Mouse (Mus musculus) lung, postnatal 4 days (tissue): ENCODE results near the gene Gm9913.

Source experiments
- DNase-seq, 2 experiments: peaks; one replicate each; pipeline ENCODE4 v3.0.0; 2021

Gene Gm9913

DNA sequence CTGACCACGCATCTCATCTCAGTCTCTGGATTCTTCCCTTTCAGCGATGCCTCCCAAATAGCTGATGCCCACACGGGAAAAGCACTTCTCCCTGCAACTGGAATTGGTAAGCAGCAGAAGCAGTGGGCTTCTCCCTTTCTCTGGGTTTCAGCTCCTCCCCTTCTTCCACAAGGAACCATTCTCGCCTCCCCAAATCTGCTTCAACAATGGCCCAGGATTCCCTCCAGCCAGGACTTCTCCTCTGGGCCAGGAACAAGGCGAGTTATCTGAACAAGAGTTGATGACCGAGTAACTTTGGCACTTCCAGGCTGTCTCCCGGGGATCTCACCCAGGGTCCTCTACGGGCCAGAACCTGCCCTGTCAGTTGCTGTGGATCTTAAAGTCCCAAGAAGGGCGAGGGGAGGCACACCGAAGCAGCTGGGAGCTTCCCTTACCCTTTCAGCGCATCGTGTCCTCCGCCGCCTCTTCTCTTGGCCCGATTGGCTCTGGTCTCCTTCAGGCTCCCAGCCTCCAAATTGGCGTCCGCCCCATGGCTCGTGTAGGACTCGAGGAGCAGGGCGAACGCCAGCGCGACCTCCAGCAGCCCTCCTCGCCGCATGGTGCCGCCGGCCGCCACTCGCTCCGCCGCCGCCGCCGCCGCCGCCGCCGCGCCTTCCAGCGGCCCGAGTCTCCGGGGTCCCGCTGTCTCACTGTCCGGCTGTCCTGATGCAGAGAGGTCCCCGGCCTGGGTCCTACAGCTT is at the start of gene Gm9913:
TSS of gene Gm9913 (plus strand) at position 84 of the 740 bp plus-strand sequence.
- DNase-seq = peak; percentile 51 to 78

DNA sequence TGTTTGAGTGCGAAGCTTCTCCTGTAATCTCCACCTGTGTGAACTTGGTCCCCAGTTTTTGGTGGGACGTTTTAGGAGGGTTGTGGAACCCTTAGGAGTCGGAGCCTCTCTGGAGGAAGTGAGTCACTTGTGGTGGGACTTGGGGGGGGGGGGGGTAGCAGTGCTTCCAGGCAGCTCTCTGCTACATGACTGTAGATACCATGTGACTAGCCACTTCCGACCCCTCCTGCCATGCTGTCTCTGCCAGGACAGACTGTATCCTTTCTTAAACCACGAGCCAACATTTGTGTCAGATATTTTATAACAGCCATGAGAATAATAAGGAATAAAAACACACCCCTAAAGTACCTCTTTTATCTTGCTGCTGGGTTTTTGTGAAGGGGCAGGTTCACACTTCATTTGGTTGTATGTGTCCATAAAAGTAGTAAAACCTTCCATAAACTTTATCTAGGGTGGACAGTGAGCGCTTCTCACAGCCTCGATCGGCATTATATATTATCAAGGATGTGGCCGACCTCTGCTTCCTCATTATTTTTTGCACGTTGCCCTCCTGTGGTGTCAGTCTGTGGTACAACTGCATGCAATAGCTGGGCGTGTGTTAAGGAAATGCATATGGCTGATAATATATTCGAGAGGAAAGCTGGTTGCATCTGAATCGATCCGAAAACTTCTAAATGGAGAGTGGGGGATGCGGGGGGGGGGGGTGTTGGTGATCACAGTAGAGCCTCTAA is 48.7 kb upstream of the Gm9913 start:
- no peak for DNase-seq

DNA sequence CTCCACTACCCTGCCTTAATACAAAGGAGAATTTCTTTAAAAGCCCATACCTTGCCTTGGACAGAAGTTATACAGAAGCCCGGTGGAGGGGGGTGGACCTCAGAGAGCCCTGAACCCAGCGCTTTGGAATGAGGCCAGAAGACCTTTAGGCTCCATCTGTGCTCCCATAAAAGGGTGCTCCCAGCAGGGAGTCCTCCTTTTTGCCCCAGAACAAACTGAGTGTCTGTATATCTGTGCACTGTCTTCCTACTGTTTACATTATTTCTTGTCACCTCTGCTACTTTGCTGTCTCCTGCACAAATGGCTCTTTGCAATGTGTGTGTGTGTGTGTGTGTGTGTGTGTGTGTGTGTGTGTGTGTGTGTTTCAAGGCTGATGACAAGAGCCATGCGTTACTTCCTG is 45.8 kb upstream of the Gm9913 start:
- DNase-seq = no peak

DNA sequence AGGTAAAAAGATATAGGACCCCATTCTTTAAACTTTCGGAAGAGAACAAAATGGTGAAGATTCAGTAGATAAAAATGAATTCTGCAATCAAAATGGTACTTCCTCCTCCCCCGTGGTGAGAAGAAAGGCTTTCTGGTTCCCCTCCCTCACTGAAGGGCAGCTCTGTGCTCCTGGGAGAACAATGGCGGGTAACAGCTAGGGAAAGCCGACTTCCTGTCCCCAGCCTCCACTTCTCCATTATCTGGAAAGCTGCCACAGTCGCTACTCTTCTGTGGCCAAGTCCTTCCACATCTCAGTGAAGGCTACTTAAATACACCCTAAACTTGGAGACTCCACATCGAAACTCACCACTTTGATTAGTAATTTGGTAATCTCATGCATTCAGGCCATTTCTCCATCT is 40.9 kb upstream of the Gm9913 start:
- peak; percentile 29 to 56 for DNase-seq

DNA sequence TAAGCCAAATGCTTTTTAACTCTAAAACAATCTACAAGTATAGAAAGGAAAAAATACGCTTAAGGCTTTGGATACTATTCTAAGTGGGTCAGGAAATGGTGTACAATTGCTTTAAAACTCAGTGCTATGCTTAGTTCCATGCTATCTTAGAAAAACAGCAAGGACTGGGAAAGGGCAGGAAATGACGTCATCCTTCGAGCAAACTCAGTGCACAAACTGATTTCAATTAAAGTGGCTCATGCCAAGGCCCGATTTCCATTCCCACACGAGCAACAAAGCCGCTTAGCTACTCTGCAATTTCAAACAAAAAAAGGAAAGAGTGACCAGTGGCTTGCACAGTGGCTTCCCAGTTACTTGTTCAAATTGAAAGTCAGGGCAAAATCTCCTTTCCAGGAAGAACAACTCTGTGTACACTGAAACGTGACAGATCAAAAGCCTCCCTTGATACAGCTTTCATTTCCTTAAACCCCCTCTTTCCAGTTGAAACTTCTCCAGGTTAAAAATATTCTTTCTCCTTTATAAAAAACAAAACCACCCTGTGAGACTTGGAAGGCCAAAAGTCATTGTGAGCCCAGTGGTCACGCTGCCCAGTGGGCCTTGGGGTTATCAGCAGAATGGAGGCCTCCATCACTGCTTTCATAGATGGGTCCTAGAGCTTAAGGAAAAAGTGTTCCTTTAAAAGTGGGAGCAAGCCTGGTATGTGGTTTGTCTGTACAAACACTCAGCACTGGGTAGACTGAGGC is 34.2 kb upstream of the Gm9913 start:
- peak; percentile 42 to 55 for DNase-seq

DNA sequence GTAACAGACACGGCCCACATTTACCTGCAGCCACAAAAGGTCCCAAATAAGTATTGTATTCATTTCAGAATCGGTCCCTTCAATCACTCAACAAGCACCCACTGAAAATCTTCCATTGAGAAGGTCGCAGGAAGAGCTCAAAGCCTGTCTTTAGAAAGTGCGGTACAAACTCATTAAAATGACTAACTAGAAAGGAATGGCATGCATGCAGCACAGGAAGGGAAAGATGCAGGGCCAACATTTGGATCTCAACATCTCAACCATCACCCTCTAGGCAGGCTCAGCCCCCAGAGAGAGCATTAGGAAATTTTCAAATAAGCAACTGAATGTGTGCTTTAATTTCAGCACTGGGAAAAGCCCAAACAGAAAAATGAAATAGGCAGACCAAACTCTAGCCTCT is 33.2 kb upstream of the Gm9913 start:
- no peak for DNase-seq

DNA sequence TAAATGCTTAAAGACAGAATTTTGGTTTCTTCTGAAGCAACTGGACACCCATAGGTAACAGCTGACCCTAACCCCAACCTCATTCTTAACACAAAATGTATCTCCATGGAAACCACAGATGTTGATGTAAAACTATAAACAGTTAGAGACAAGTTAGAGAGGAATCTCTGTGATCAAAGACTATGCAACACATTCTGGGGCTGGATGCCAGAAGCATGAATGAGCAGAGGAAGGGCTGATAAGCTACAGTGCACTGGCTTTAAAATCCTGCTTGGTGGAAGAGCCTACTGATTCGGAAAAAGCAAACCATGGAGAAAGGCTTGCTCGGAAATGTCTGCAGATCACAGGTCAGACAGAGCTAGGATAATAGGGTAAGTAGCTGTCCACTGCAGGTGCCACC is 31.7 kb upstream of the Gm9913 start:
- DNase-seq = peak; percentile 31 to 45

DNA sequence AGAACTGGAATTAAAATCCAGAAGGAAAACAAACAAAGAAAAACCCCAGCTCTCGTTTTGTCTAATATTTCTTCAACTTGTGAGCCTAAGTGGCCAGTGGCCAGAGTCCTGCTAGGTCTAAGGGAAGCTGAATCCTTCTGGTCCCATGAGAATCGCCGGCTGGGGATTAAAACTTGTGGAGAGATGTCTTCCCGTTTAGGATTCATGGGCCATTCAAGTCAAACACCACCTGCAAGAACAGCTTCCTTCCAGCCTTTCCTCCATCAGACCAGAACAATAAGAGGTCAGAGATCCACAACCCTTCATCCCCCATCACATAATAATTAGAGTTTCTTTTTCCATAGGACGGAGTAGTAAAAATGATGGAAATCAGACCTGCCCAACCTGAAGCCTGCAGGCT is 30.2 kb upstream of the Gm9913 start:
- no peak for DNase-seq

DNA sequence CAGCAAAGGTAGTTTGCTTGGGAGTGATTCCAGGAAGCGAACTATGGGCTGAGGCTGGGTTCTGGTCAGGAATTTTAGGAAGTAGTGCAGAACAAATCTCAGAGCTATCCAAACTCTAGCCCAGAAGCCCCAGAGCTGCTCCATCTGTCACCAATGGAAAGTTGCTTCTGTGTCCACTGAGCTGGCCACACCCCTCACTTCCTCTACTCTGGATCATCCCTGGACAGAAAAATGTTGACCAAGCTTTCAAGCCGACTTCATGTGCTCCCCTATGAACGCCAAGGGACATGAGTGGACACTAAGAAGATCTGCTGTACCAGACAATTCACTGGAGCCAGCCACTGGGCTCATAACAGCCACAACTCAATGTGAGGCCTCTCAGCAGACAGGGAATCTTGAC is 28.7 kb upstream of the Gm9913 start:
- DNase-seq = no peak

DNA sequence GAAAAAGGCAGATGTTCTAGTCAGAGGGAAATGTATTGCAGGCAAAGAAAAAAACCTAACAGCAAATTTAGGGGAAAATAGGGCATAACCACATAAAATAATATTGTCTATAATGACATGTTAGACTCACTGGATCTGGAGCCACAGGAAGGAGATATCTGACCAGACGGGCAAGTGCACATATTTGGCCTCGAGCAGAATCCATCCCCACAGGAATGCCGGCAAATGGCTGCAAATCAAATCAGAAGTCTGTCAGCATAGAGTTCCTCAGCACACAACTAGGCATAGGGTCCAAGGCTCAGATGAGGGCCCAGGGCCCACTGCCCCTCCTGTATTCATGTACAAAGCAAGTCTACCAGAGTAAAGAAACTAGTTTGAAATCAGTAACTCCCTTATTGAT is 27.5 kb upstream of the Gm9913 start:
- no peak for DNase-seq

DNA sequence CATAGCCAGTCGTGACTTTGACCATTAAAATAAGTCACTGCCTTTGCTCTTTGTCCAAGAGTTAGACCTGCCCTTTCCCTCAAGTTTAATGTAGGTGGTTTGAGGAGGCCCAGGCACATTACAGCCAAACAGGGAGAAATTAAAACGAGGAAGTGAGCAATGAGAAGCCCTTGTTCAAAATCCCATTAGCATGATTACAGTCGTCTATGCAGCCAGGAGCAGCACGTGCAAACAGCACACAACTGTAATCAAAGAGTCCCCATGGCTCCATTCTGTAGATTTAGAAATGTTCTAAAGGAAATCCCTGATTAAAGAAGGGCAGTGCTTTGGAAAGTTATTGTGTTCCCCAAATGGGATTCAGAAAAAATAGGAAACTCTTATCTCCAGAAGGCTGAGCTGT is 26.2 kb upstream of the Gm9913 start:
- no peak for DNase-seq

DNA sequence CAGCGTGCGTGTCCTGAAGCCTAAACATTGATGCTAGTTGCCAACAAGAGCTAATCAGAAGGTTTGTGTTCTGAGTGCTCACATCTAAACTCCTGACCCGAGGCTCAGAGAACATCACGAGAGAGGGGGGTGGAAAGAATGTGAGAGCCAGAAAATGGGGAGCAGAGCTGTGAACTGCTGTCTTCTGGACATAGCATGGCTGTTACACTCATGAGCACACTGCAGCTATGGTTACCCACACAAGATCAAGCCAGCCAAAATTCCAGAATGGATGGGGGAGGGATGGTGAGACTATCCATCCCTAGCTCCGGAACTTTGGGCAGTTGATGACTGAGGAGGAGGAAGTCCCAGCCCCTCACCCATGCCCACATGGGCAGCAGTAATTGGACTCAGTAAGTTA is 24.8 kb upstream of the Gm9913 start:
- peak; percentile 44 to 74 for DNase-seq

DNA sequence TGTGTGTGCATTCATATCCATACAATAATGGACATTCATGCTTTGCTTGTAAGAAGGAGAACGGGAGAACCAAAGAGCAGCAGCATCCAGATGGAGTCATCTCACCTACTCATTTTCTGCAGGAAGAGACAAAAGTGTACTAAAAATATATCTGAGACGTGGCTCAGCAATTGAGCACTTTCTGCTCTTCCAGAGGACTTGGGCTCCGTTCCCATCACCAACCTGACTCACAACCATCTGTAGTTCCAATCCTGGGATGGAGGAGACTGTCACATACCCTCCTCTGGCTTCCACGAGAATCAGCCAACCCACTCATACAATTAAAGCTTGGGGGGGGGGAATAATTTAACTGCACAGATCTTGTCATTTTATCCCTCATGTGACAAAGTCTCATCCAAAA is 23.8 kb upstream of the Gm9913 start:
- no peak for DNase-seq

DNA sequence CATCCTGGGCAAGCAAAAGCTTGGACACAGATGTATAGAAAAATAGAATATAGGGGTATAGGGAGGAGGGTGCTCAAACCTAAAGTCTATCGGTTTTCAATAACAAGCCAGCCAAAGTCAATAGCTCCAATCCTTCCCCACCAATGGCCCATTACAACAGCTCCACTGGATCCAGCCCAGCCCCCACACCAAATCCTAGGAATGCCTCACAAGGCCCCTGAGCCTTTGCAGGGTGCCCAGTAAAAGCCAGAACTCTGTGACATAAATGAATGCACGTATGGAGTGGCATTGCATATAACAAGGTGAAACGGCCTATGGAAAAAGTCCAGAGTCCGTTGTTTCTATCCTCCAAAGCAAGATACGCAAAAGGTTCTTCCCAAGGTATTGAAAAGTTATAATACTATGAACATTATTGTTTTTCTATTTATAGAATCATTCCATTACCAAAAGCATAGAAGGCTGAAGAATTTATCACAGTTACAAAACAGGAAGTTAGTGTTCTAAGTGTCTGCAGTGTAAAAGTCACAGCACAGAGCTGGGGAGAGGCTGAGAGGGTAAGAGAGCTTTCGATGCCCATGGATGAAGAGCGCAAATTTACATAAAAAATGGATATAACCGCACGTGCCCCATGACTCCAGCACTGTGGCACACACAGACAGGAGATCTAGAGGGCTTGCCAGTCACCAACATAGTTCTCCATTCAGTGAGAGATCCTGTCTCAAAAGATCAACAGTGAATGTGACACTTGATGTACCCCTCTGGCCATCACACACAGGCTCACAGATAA is 23.2 kb upstream of the Gm9913 start:
- DNase-seq = no peak

DNA sequence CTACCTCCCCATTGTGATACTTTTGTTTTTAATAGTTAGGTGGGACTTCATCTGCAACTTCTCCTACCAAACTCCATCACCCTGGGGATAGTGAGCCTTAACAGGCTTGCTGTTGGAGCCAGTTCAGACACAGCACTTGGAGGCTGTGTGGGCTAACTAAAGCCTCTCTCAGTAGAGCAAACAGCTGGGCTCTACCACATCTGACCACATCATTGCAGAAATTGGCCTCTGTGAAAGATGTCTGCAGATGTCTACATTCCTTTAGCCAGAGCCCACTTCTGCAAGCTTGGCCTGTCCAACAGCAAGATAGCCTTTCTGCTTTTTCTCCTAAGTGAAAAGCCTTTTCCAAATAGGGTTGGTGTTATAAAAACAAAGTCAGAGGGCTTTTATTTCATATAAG is 20.7 kb upstream of the Gm9913 start:
- peak in 1 of 2 experiments; percentile 70 for DNase-seq

DNA sequence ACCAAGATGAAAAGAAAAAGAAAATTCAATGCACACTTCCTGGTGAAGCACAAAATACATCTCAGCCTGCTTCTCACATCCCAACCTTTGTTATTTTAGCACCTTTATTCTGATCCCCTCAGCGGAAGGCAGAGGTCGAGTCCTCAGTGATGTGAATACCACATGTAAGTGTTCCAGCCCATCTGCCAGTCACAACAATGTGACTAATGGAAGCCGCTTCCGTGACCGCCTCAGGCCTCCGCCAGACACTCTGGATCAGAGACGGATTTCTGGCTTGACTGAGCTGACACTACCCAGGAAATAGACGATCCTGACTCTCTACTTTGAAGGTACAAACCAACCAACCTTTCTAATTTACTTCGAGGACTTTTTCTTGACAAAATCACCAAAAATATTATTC is 20.0 kb upstream of the Gm9913 start:
- DNase-seq = no peak

DNA sequence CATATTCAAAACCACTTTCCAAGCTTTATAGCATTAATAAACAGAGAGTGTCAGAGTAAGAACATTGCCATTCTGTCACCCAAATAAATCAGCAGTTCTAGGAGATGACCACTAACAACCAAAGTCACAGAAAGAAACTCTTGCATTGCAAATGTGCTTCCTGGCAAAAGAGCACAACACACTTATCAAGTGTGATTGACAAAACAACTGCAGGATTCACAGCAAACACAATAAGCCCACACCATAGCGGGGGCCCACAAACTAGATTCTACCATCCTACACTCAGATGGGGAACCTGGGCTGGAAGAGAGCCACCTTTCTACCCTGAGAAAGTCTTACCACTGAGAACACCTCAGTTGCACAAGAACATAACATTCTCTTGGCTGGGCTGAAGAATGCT is 14.9 kb upstream of the Gm9913 start:
- DNase-seq = no peak

DNA sequence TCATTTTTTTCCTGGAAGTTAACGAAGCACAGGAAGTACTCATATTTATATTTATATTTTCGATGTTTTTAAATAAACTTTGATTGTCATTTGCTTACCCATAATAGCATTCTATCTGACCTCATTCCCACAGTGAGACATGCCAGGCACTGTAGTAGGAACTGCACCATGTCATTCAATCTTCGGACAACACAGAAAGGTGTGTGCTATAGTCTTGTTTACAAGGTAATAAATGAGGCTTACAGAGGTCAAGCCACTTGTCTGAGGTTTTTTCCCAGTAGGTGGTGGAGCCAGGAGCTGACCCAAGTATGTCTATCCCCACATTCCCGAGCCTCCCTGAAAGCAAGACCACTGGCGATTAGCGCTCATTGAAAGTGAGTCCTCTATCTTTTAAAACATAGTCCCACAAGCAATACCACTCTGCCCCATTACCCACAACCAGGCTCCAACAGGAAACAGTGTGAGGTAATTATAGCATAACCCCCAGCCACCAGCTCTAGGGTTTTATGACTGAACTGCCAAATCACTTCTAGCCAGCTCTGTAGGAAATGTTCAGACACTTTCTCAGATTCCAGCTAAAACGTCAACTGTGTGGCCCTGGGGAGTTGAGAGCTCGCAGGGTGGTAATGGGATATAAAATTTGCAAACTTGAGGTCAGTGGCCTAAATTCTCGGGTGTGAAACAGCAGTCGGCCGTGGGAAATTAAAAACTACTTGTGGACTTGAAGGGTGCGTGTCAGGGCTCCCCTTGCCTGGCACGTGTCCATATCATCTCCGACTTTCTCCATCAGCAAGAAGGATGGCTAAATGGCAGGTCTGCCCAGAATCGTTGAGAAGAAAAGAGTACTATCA is 12.6 kb upstream of the Gm9913 start:
- no peak for DNase-seq

DNA sequence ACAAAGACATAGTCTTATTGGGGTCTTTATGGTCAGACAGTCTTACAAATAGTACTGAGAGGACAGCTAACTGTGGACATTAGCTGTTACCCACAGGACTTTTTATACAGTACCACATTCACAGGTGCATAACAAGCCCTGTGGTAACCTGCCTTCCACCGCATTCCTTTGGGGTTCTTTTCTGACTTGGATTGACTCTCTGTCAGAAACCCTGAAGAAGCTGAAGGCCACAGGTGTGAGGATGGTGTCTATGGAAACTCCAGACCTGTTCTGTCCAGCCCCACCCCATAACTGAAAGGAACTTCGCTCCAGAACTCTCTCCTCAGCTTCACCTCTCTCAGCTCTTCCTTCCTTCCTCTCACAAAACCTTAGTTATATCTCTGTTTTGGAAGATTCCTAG is 10.6 kb upstream of the Gm9913 start:
- DNase-seq = no peak

DNA sequence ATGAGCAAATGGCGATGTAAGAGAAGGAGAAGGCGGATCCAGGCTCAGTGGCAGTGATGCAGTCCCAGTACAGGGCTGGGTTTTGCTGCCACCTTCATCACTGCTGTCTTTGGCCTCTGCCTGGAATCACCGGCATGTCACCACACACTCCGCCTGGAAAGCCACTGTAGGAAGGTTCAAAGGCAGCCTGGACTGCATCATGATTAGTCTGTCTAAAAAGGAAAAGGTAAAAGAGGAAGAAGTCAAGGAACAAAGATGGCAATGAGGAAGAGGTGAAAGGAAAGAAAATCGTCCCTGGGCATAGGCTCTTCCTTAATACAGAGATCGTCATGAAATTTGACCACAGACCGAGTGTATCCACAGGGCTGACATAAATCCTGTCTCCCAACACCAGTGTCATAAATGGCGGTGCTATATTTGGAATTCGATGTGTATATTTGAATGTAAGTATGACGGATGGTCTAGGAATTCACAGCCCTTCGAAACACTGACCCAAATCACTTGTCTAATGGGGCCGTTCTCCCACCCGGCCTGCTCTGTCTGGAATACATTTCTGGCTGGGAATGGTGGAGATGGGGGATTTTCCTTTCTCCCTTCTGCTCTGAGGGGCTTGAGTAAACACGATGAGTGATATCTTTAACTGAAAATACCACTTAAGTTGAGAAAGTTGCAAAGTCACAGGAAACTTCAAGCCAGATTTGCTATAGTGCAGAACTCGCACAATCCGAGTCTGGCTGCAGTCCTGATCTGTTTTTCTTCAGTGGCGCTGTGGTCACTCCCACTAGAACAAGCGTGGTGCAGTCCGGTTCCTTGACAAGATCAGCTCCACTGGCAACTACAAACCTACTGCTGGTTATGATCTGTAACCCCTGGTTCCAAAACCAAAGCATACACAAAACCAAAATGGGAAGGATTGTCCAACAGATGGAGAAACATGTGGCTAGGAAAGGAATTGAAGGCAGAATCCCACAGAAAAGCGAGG is 9.8 kb upstream of the Gm9913 start:
- DNase-seq = no peak

DNA sequence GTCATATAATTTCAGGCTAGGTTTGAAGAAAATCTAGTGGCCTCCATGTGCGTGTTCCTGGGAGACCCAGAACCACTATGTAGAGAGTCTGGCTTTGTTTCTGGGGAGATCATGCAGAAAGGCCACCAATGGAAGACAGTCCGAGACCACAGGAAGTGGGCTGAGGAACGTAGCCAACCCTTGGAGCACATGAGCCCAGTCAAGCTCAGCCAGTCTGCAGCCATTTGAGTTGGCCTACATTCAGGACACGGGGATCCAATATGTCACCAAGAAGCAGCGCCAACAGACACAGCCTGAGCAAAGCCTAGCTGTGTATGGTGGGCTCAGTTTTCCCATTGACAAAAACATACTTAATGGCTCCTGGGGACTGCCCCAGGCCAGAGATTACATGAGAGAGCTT is 8.2 kb upstream of the Gm9913 start:
- DNase-seq = peak in 1 of 2 experiments; percentile 58
